In genomic region chr3:88376644-88377043, GRCm38 (mm10) we compare ENCODE assay signal across 11 mouse cellular contexts. TPM values are rescaled to one million over a fixed set of nuclear protein-coding genes. Genes with fewer than 3 reads are reported as not detected.
DNase-seq lines count a peak whose midpoint lies in the region; ATAC-seq and TF ChIP-seq lines count a peak whose summit lies in the region.
"Not testable (repeated sequence)": the region's sequence is repeated elsewhere in the genome, so short reads cannot be mapped to it uniquely, and the experiment has no call there.
"Had no signal": no experiment of that assay in that cellular context is flagged by ENCODE, and none has a peak within 500 bp of the region (broad histone marks: within the 10 kb centered on the region; RNA-seq: fewer than 3 reads in every experiment).

No protein-coding gene starts in this region.

- TF ChIP-seq CTCF in stomach, postnatal 0 days (IDR thresholded peaks at IDR 0.05; ENCODE audit: low read depth) = not testable (repeated sequence)

- ATAC-seq in heart, embryonic 12.5 days (ENCODE audit: insufficient number of reproducible peaks, low FRiP score); kidney, embryonic 14.5 days (ENCODE audit: low FRiP score, low TSS enrichment): not testable (repeated sequence)
- ATAC-seq in hindbrain, embryonic 13.5 days (ENCODE audit: low FRiP score) = peak; percentile 25; the same call in 1 of the 2 replicates
- ATAC-seq in limb, embryonic 14.5 days (ENCODE audit: low FRiP score, low read depth) = peak; percentile 32; the same call in 1 of the 2 replicates
- ATAC-seq in midbrain, embryonic 11.5 days (ENCODE audit: low FRiP score) = peak; percentile 25; the same call in 1 of the 2 replicates
- ATAC-seq in neural tube, embryonic 12.5 days (ENCODE audit: low FRiP score, low read depth) = peak; percentile 45
- peak; percentile 35; the same call in 1 of the 2 replicates for ATAC-seq in stomach, postnatal 0 days (ENCODE audit: low FRiP score, low TSS enrichment)

- H3K4me3 ChIP-seq in forebrain, embryonic 10.5 days = peak overlapping the region; percentile 36; the same call in 1 of the 2 replicates
- not testable (repeated sequence) for H3K4me3 ChIP-seq in heart, embryonic 12.5 days; hindbrain, embryonic 13.5 days; midbrain, embryonic 11.5 days (ENCODE audit: low read depth, low read length); neural tube, embryonic 12.5 days; stomach, postnatal 0 days (ENCODE audit: low read depth, low read length)
- peak overlapping the region; percentile 9; the same call in 1 of the 2 replicates for H3K4me3 ChIP-seq in kidney, embryonic 14.5 days (ENCODE audit: low read length)
- 0 out of 2 replicates have a peak overlapping the region, but pooled peaks have one; percentile 6 for H3K4me3 ChIP-seq in limb, embryonic 14.5 days (replicated peaks; ENCODE audit: low read length)

- not testable (repeated sequence) for H3K9ac ChIP-seq in heart, embryonic 12.5 days; hindbrain, embryonic 13.5 days; midbrain, embryonic 11.5 days (ENCODE audit: low read length); neural tube, embryonic 12.5 days; stomach, postnatal 0 days (ENCODE audit: low read length)
- peak overlapping the region; percentile 18; the same call in 1 of the 2 replicates for H3K9ac ChIP-seq in kidney, embryonic 14.5 days (ENCODE audit: low read depth, low read length)
- H3K9ac ChIP-seq in limb, embryonic 14.5 days (ENCODE audit: low read depth, low read length, severe bottlenecking) = peak overlapping the region; percentile 34; the same call in 1 of the 2 replicates

- not testable (repeated sequence) for DNase-seq in forebrain, embryonic 10.5 days (ENCODE audit: extremely low spot score, low spot score); limb, embryonic 14.5 days (ENCODE audit: low spot score); midbrain, embryonic 11.5 days (ENCODE audit: low spot score, missing footprints)
- DNase-seq in stomach, postnatal 0 days (ENCODE audit: low spot score) = peak; percentile 13

- TF ChIP-seq EP300 in stomach, postnatal 0 days (optimal IDR thresholded peaks at IDR 0.05) = not testable (repeated sequence)

- H3K27me3 ChIP-seq in forebrain, embryonic 10.5 days (ENCODE audit: poor library complexity, severe bottlenecking); heart, embryonic 12.5 days (replicated peaks); hindbrain, embryonic 13.5 days; kidney, embryonic 14.5 days (ENCODE audit: control insufficient read depth, insufficient read depth, low read length); limb, embryonic 14.5 days (ENCODE audit: control insufficient read depth, insufficient read depth, low read length); midbrain, embryonic 11.5 days (ENCODE audit: control insufficient read depth, insufficient read depth, low read length); neural tube, embryonic 12.5 days (replicated peaks); stomach, postnatal 0 days (ENCODE audit: control insufficient read depth, insufficient read depth, low read length): not testable (repeated sequence)

- not testable (repeated sequence) for TF ChIP-seq POLR2A in limb, embryonic 14.5 days (IDR thresholded peaks at IDR 0.05; ENCODE audit: borderline replicate concordance, extremely low read depth, insufficient read depth, insufficient read length)

- not testable (repeated sequence) for H3K36me3 ChIP-seq in forebrain, embryonic 10.5 days (replicated peaks); heart, embryonic 12.5 days; hindbrain, embryonic 13.5 days; kidney, embryonic 14.5 days (ENCODE audit: control insufficient read depth, insufficient read depth, low read length); limb, embryonic 14.5 days (ENCODE audit: control insufficient read depth, insufficient read depth, low read length); midbrain, embryonic 11.5 days (ENCODE audit: control insufficient read depth, insufficient read depth, low read length); neural tube, embryonic 12.5 days; stomach, postnatal 0 days (ENCODE audit: control insufficient read depth, insufficient read depth, low read length)

- H3K4me1 ChIP-seq in forebrain, embryonic 10.5 days = peaks cover 20% of the 10 kb centered on the region
- not testable (repeated sequence) for H3K4me1 ChIP-seq in heart, embryonic 12.5 days (replicated peaks); kidney, embryonic 14.5 days (ENCODE audit: control insufficient read depth, insufficient read depth, low read length); limb, embryonic 14.5 days (ENCODE audit: control insufficient read depth, insufficient read depth, low read length); midbrain, embryonic 11.5 days (ENCODE audit: control insufficient read depth, insufficient read depth, low read length); neural tube, embryonic 12.5 days; stomach, postnatal 0 days (replicated peaks; ENCODE audit: control insufficient read depth, insufficient read depth)
- peaks cover 11% of the 10 kb centered on the region for H3K4me1 ChIP-seq in hindbrain, embryonic 13.5 days (replicated peaks)

- H3K4me2 ChIP-seq in heart, embryonic 12.5 days = peak overlapping the region; percentile 58; the same call in 1 of the 2 replicates
- peak overlapping the region; percentile 37 for H3K4me2 ChIP-seq in hindbrain, embryonic 13.5 days
- H3K4me2 ChIP-seq in kidney, embryonic 14.5 days (replicated peaks; ENCODE audit: low read depth, low read length) = peak overlapping the region; percentile 35; the same call in 1 of the 2 replicates
- peak overlapping the region; percentile 30 for H3K4me2 ChIP-seq in limb, embryonic 14.5 days (replicated peaks; ENCODE audit: low read depth, low read length, severe bottlenecking)
- not testable (repeated sequence) for H3K4me2 ChIP-seq in midbrain, embryonic 11.5 days
- peak overlapping the region; percentile 32 for H3K4me2 ChIP-seq in neural tube, embryonic 12.5 days (replicated peaks)
- peak overlapping the region; percentile 21; the same call in 1 of the 2 replicates for H3K4me2 ChIP-seq in stomach, postnatal 0 days (replicated peaks; ENCODE audit: low read depth)

- peak overlapping the region; percentile 78 for H3K27ac ChIP-seq in forebrain, embryonic 10.5 days
- not testable (repeated sequence) for H3K27ac ChIP-seq in heart, embryonic 12.5 days (ENCODE audit: poor library complexity, severe bottlenecking); midbrain, embryonic 11.5 days (ENCODE audit: low read depth, low read length); neural tube, embryonic 12.5 days; stomach, postnatal 0 days (replicated peaks)
- H3K27ac ChIP-seq in hindbrain, embryonic 13.5 days = peak overlapping the region; percentile 79
- H3K27ac ChIP-seq in kidney, embryonic 14.5 days (ENCODE audit: low read depth, low read length) = peak overlapping the region; percentile 37; the same call in 1 of the 2 replicates
- H3K27ac ChIP-seq in limb, embryonic 14.5 days (replicated peaks; ENCODE audit: low read depth, low read length) = 0 out of 2 replicates have a peak overlapping the region, but pooled peaks have one; percentile 26

- 26% methylated on average over 6 of the region's 7 CpGs for WGBS in forebrain, embryonic 10.5 days
- 26% methylated on average over 5 of the region's 7 CpGs for WGBS in heart, embryonic 12.5 days
- 23% methylated on average over 5 of the region's 7 CpGs for WGBS in hindbrain, embryonic 13.5 days
- 33% methylated on average over 5 of the region's 7 CpGs for WGBS in kidney, embryonic 14.5 days
- 15% methylated on average over 6 of the region's 7 CpGs for WGBS in limb, embryonic 14.5 days
- WGBS in midbrain, embryonic 11.5 days = 23% methylated on average over 5 of the region's 7 CpGs
- 30% methylated on average over 5 of the region's 7 CpGs for WGBS in neural tube, embryonic 12.5 days
- WGBS in stomach, postnatal 0 days = 6% methylated on average over 5 of the region's 7 CpGs

- not testable (repeated sequence) for H3K9me3 ChIP-seq in forebrain, embryonic 10.5 days; heart, embryonic 12.5 days (replicated peaks); hindbrain, embryonic 13.5 days; kidney, embryonic 14.5 days (ENCODE audit: control insufficient read depth, low read length); limb, embryonic 14.5 days (ENCODE audit: control insufficient read depth, low read length); midbrain, embryonic 11.5 days (ENCODE audit: control insufficient read depth, low read length); neural tube, embryonic 12.5 days; stomach, postnatal 0 days (ENCODE audit: control insufficient read depth, low read length)

RNA-seq across cellular contexts. Expression of gene Bglap2, which starts 1.9 kb away (rescaled TPM):
- not detected in 2 replicates for polyA plus RNA-seq in forebrain, embryonic 10.5 days (2016; fragmentation: Nextera tagmentation; extraction: Ambion mirVana)
- polyA plus RNA-seq in heart, embryonic 12.5 days (2016; fragmentation: Nextera tagmentation; extraction: Ambion mirVana) = not detected in 2 replicates
- not detected in 2 replicates for polyA plus RNA-seq in hindbrain, embryonic 13.5 days (2015; fragmentation: Nextera tagmentation; extraction: Ambion mirVana)
- polyA plus RNA-seq in kidney, embryonic 14.5 days (2014; fragmentation: Nextera tagmentation; extraction: Ambion mirVana) = not detected in 2 replicates
- polyA plus RNA-seq in limb, embryonic 14.5 days (2012; rRNA removed) = 0.52 and 0.60 TPM in 2 replicates
- polyA plus RNA-seq in limb, embryonic 14.5 days (2014; fragmentation: Nextera tagmentation; extraction: Ambion mirVana) = 0.77 and 1.9 TPM in 2 replicates
- polyA plus RNA-seq in midbrain, embryonic 11.5 days (2014; fragmentation: Nextera tagmentation; extraction: Ambion mirVana) = not detected in 2 replicates
- polyA plus RNA-seq in neural tube, embryonic 12.5 days (2016; fragmentation: Nextera tagmentation; extraction: Ambion mirVana) = not detected in 2 replicates
- polyA plus RNA-seq in stomach, postnatal 0 days (2015; fragmentation: Nextera tagmentation; extraction: Ambion mirVana) = 20.1 and 24.9 TPM in 2 replicates
- polyA plus RNA-seq: G1E; liver, embryonic 14.5 days had no signal

RNA-seq across cellular contexts. Expression of gene Bglap3, which starts 4.1 kb away (rescaled TPM):
- polyA plus RNA-seq in forebrain, embryonic 10.5 days (2016; fragmentation: Nextera tagmentation; extraction: Ambion mirVana) = 0.10 and 0.24 TPM in 2 replicates
- 0.10 TPM in 1 of 2 replicates, not detected in the other for polyA plus RNA-seq in heart, embryonic 12.5 days (2016; fragmentation: Nextera tagmentation; extraction: Ambion mirVana)
- 0.19 TPM in 1 of 2 replicates, not detected in the other for polyA plus RNA-seq in hindbrain, embryonic 13.5 days (2015; fragmentation: Nextera tagmentation; extraction: Ambion mirVana)
- polyA plus RNA-seq in kidney, embryonic 14.5 days (2014; fragmentation: Nextera tagmentation; extraction: Ambion mirVana) = 0.28 TPM in 1 of 2 replicates, not detected in the other
- polyA plus RNA-seq in limb, embryonic 14.5 days (2012; rRNA removed) = 2.0 and 2.2 TPM in 2 replicates
- polyA plus RNA-seq in limb, embryonic 14.5 days (2014; fragmentation: Nextera tagmentation; extraction: Ambion mirVana) = 1.7 and 2.5 TPM in 2 replicates
- 0.08 and 0.12 TPM in 2 replicates for polyA plus RNA-seq in midbrain, embryonic 11.5 days (2014; fragmentation: Nextera tagmentation; extraction: Ambion mirVana)
- not detected in 2 replicates for polyA plus RNA-seq in neural tube, embryonic 12.5 days (2016; fragmentation: Nextera tagmentation; extraction: Ambion mirVana)
- 199 and 225 TPM in 2 replicates for polyA plus RNA-seq in stomach, postnatal 0 days (2015; fragmentation: Nextera tagmentation; extraction: Ambion mirVana)
- polyA plus RNA-seq: G1E; testis, adult 2 months had no signal

RNA-seq across cellular contexts. Expression of gene Bglap, which starts 7.6 kb away (rescaled TPM):
- polyA plus RNA-seq in forebrain, embryonic 10.5 days (2016; fragmentation: Nextera tagmentation; extraction: Ambion mirVana) = 0.84 TPM in 1 of 2 replicates, not detected in the other
- not detected in 2 replicates for polyA plus RNA-seq in heart, embryonic 12.5 days (2016; fragmentation: Nextera tagmentation; extraction: Ambion mirVana)
- not detected in 2 replicates for polyA plus RNA-seq in hindbrain, embryonic 13.5 days (2015; fragmentation: Nextera tagmentation; extraction: Ambion mirVana)
- polyA plus RNA-seq in kidney, embryonic 14.5 days (2014; fragmentation: Nextera tagmentation; extraction: Ambion mirVana) = 0.57 TPM in 1 of 2 replicates, not detected in the other
- polyA plus RNA-seq in limb, embryonic 14.5 days (2012; rRNA removed) = 0.94 and 1.00 TPM in 2 replicates
- polyA plus RNA-seq in limb, embryonic 14.5 days (2014; fragmentation: Nextera tagmentation; extraction: Ambion mirVana) = 1.7 and 3.1 TPM in 2 replicates
- polyA plus RNA-seq in midbrain, embryonic 11.5 days (2014; fragmentation: Nextera tagmentation; extraction: Ambion mirVana) = 0.48 TPM in 1 of 2 replicates, not detected in the other
- not detected in 2 replicates for polyA plus RNA-seq in neural tube, embryonic 12.5 days (2016; fragmentation: Nextera tagmentation; extraction: Ambion mirVana)
- polyA plus RNA-seq in stomach, postnatal 0 days (2015; fragmentation: Nextera tagmentation; extraction: Ambion mirVana) = 0.64 TPM in 1 of 2 replicates, not detected in the other
- polyA plus RNA-seq: G1E; liver, embryonic 14.5 days; testis, adult 2 months had no signal

RNA-seq across cellular contexts. Expression of gene Paqr6, which starts 12.3 kb away (rescaled TPM):
- polyA plus RNA-seq in forebrain, embryonic 10.5 days (2016; fragmentation: Nextera tagmentation; extraction: Ambion mirVana) = 1.1 and 1.2 TPM in 2 replicates
- polyA plus RNA-seq in heart, embryonic 12.5 days (2016; fragmentation: Nextera tagmentation; extraction: Ambion mirVana) = 3.6 and 4.3 TPM in 2 replicates
- polyA plus RNA-seq in hindbrain, embryonic 13.5 days (2015; fragmentation: Nextera tagmentation; extraction: Ambion mirVana) = 2.6 and 2.9 TPM in 2 replicates
- 7.9 and 8.5 TPM in 2 replicates for polyA plus RNA-seq in kidney, embryonic 14.5 days (2014; fragmentation: Nextera tagmentation; extraction: Ambion mirVana)
- 15.9 and 17.2 TPM in 2 replicates for polyA plus RNA-seq in limb, embryonic 14.5 days (2012; rRNA removed)
- 13.9 and 15.1 TPM in 2 replicates for polyA plus RNA-seq in limb, embryonic 14.5 days (2014; fragmentation: Nextera tagmentation; extraction: Ambion mirVana)
- polyA plus RNA-seq in midbrain, embryonic 11.5 days (2014; fragmentation: Nextera tagmentation; extraction: Ambion mirVana) = 0.15 and 0.29 TPM in 2 replicates
- 2.0 and 2.3 TPM in 2 replicates for polyA plus RNA-seq in neural tube, embryonic 12.5 days (2016; fragmentation: Nextera tagmentation; extraction: Ambion mirVana)
- polyA plus RNA-seq in stomach, postnatal 0 days (2015; fragmentation: Nextera tagmentation; extraction: Ambion mirVana) = 12.3 and 16.2 TPM in 2 replicates
- polyA plus RNA-seq: G1E had no signal

RNA-seq across cellular contexts. Expression of gene Pmf1, which starts 33.5 kb away (rescaled TPM):
- polyA plus RNA-seq in forebrain, embryonic 10.5 days (2016; fragmentation: Nextera tagmentation; extraction: Ambion mirVana) = 177 and 181 TPM in 2 replicates
- 100 and 104 TPM in 2 replicates for polyA plus RNA-seq in heart, embryonic 12.5 days (2016; fragmentation: Nextera tagmentation; extraction: Ambion mirVana)
- polyA plus RNA-seq in hindbrain, embryonic 13.5 days (2015; fragmentation: Nextera tagmentation; extraction: Ambion mirVana) = 36.9 and 37.8 TPM in 2 replicates
- 169 and 181 TPM in 2 replicates for polyA plus RNA-seq in kidney, embryonic 14.5 days (2014; fragmentation: Nextera tagmentation; extraction: Ambion mirVana)
- 99.9 and 108 TPM in 2 replicates for polyA plus RNA-seq in limb, embryonic 14.5 days (2012; rRNA removed)
- polyA plus RNA-seq in limb, embryonic 14.5 days (2014; fragmentation: Nextera tagmentation; extraction: Ambion mirVana) = 109 and 114 TPM in 2 replicates
- 128 and 132 TPM in 2 replicates for polyA plus RNA-seq in midbrain, embryonic 11.5 days (2014; fragmentation: Nextera tagmentation; extraction: Ambion mirVana)
- 75.9 and 79.7 TPM in 2 replicates for polyA plus RNA-seq in neural tube, embryonic 12.5 days (2016; fragmentation: Nextera tagmentation; extraction: Ambion mirVana)
- polyA plus RNA-seq in stomach, postnatal 0 days (2015; fragmentation: Nextera tagmentation; extraction: Ambion mirVana) = 55.6 and 58.1 TPM in 2 replicates

Comparison
In these comparisons a context has a peak if more than half of its experiments do, and no peak if none do; other contexts are left out.
1. RNA of gene Bglap3, which starts 4.1 kb away (polyA plus RNA-seq): 199 to 225 TPM in stomach, postnatal 0 days; 1.7 to 2.5 TPM in limb, embryonic 14.5 days, 0.28 TPM in kidney, embryonic 14.5 days, 0.10 to 0.24 TPM in forebrain, embryonic 10.5 days, 0.10 TPM in heart, embryonic 12.5 days, 0.08 to 0.12 TPM in midbrain, embryonic 11.5 days, 0.19 TPM in hindbrain, embryonic 13.5 days and not detected in neural tube, embryonic 12.5 days; every median in the first group is over 10 times any median in the second.